Mouse (Mus musculus): Measurements from ENCODE around the gene Gm17657. TPM values are rescaled to one million over a fixed set of nuclear protein-coding genes. Genes with fewer than 3 reads are reported as not detected.

Gm17657 gene
- polyA plus RNA-seq, 1 experiment = not detected

GRCm38 (mm10) chr17:29485336-29486233 lies 63.9 kb downstream of the Gm17657 start:
- Histone ChIP-seq H3K27me3 (ENCODE audit: control insufficient read depth, insufficient read depth, low read length) (no peaks in the 10 kb centered on the region), H3K4me1 (ENCODE audit: control insufficient read depth, insufficient read depth, insufficient read length, low read length) (peaks cover 28% of the 10 kb centered on the region; the same call in 1 of the 2 replicates), H3K36me3 (ENCODE audit: control insufficient read depth, insufficient read depth, low read length) (no peaks in the 10 kb centered on the region), H3K27ac (ENCODE audit: insufficient read depth, low read depth, low read length) (peak overlapping the region; percentile 88), H3K4me3 (ENCODE audit: low read depth, low read length) (no peak overlapping the region)
- TF ChIP-seq CTCF (IDR thresholded peaks at IDR 0.05; ENCODE audit: extremely low read depth, insufficient read length, insufficient replicate concordance, low read depth, low read length) (no peak), POLR2A (IDR thresholded peaks at IDR 0.05; ENCODE audit: low read depth, low read length) (no peak)
- 61% methylated on average over 3 of the region's 3 CpGs for WGBS

DNA sequence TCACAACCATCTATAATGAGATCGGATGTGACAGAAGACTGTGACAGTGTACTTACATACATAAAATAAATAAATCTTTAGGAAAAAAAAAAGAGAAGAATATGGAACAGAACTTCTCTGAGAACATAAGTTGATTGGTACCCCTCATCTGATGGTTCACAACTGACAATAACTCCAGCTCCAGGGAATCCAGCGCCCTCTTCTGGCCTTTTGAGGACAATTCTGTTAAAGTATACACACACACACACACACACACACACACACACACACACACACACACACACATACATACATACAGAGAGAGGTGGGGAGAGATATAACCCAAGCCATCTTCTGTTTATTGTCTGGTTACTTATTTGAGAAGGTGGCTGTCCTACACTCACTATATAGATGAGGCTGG lies 65.0 kb downstream of the Gm17657 start:
- no peak for TF ChIP-seq POLR2A (IDR thresholded peaks at IDR 0.05; ENCODE audit: low read depth, low read length)
- TF ChIP-seq CTCF (IDR thresholded peaks at IDR 0.05; ENCODE audit: extremely low read depth, insufficient read length, insufficient replicate concordance, low read depth, low read length) = no peak
- WGBS = 90% methylated on average over 2 of the region's 2 CpGs

GRCm38 (mm10) chr17:29483282-29483681 lies 66.2 kb downstream of the Gm17657 start:
- Histone ChIP-seq H3K36me3 (ENCODE audit: control insufficient read depth, insufficient read depth, low read length) (no peaks in the 10 kb centered on the region), H3K4me1 (ENCODE audit: control insufficient read depth, insufficient read depth, insufficient read length, low read length) (peaks cover 22% of the 10 kb centered on the region; the same call in 1 of the 2 replicates), H3K27ac (ENCODE audit: insufficient read depth, low read depth, low read length) (peak overlapping the region; percentile 64), H3K4me3 (ENCODE audit: low read depth, low read length) (no peak overlapping the region), H3K27me3 (ENCODE audit: control insufficient read depth, insufficient read depth, low read length) (no peaks in the 10 kb centered on the region)
- WGBS = 99% methylated on average over 2 of the region's 2 CpGs
- no peak for TF ChIP-seq POLR2A (IDR thresholded peaks at IDR 0.05; ENCODE audit: low read depth, low read length)
- no peak for TF ChIP-seq CTCF (IDR thresholded peaks at IDR 0.05; ENCODE audit: extremely low read depth, insufficient read length, insufficient replicate concordance, low read depth, low read length)

More for the DNA sequence above, 65.0 kb downstream of the Gm17657 start:
- peaks cover 28% of the 10 kb centered on the region; the same call in 1 of the 2 replicates for H3K4me1 ChIP-seq (ENCODE audit: control insufficient read depth, insufficient read depth, insufficient read length, low read length)
- H3K27me3 ChIP-seq (ENCODE audit: control insufficient read depth, insufficient read depth, low read length) = no peaks in the 10 kb centered on the region
- H3K4me3 ChIP-seq (ENCODE audit: low read depth, low read length) = no peak overlapping the region
- H3K36me3 ChIP-seq (ENCODE audit: control insufficient read depth, insufficient read depth, low read length) = no peaks in the 10 kb centered on the region
- peak overlapping the region; percentile 9; the same call in 1 of the 2 replicates for H3K27ac ChIP-seq (ENCODE audit: insufficient read depth, low read depth, low read length)

DNA sequence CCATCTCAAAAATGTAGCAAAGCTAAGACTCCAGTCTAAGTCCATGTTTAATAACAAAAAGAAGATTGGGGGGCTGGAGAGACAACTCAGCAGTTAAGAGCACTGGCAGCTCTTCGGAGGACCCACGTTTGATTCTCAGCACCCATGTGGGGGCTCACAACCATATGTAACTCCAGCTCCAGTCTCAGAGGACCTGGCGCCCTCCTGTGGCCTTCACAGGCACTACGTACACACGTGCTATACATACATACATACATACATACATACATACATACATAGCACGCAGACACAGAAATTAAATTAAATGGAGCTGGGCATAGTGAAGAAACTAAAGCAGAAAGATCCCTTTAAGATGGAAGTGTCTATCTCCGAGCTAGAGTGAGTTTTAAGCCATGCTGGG lies 66.8 kb downstream of the Gm17657 start:
- H3K36me3 ChIP-seq (ENCODE audit: control insufficient read depth, insufficient read depth, low read length) = no peaks in the 10 kb centered on the region
- no peak overlapping the region for H3K4me3 ChIP-seq (ENCODE audit: low read depth, low read length)
- TF ChIP-seq CTCF (IDR thresholded peaks at IDR 0.05; ENCODE audit: extremely low read depth, insufficient read length, insufficient replicate concordance, low read depth, low read length) (peak; percentile 29; the same call in 1 of the 2 replicates), POLR2A (IDR thresholded peaks at IDR 0.05; ENCODE audit: low read depth, low read length) (no peak)
- H3K27ac ChIP-seq (ENCODE audit: insufficient read depth, low read depth, low read length) = peak overlapping the region; percentile 64; the same call in 1 of the 2 replicates
- WGBS = 93% methylated on average over 7 of the region's 7 CpGs
- H3K4me1 ChIP-seq (ENCODE audit: control insufficient read depth, insufficient read depth, insufficient read length, low read length) = peaks cover 18% of the 10 kb centered on the region; the same call in 1 of the 2 replicates
- H3K27me3 ChIP-seq (ENCODE audit: control insufficient read depth, insufficient read depth, low read length) = no peaks in the 10 kb centered on the region

DNA sequence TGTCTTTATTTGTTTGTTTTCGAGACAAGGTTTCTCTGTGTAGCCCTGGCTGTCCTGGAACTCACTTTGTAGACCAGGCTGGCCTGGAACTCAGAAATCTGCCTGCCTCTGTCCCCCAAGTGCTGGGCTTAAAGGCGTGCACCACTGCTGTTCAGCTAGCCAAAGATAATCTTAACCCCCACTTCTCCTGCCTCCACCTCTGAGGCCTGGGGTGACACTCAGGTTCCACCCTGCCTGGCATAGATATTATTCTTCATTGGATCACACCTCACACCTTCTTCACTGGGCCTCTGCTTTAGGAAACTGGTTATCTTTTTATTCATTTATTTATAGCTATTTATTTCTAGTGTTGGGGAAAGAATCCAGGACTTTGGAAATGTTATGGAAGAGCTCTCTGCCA lies 69.2 kb downstream of the Gm17657 start:
- no peak overlapping the region for H3K4me3 ChIP-seq (ENCODE audit: low read depth, low read length)
- TF ChIP-seq POLR2A (IDR thresholded peaks at IDR 0.05; ENCODE audit: low read depth, low read length) (no peak), CTCF (IDR thresholded peaks at IDR 0.05; ENCODE audit: extremely low read depth, insufficient read length, insufficient replicate concordance, low read depth, low read length) (no peak)
- H3K4me1 ChIP-seq (ENCODE audit: control insufficient read depth, insufficient read depth, insufficient read length, low read length) = peaks cover 14% of the 10 kb centered on the region; the same call in 1 of the 2 replicates
- H3K27me3 ChIP-seq (ENCODE audit: control insufficient read depth, insufficient read depth, low read length) = no peaks in the 10 kb centered on the region
- WGBS = 83% methylated on average over 2 of the region's 2 CpGs
- no peaks in the 10 kb centered on the region for H3K36me3 ChIP-seq (ENCODE audit: control insufficient read depth, insufficient read depth, low read length)
- H3K27ac ChIP-seq (ENCODE audit: insufficient read depth, low read depth, low read length) = no peak overlapping the region

GRCm38 (mm10) chr17:29478271-29478670 lies 71.2 kb downstream of the Gm17657 start:
- Histone ChIP-seq H3K27me3 (ENCODE audit: control insufficient read depth, insufficient read depth, low read length) (no peaks in the 10 kb centered on the region), H3K36me3 (ENCODE audit: control insufficient read depth, insufficient read depth, low read length) (no peaks in the 10 kb centered on the region), H3K4me3 (ENCODE audit: low read depth, low read length) (no peak overlapping the region), H3K4me1 (ENCODE audit: control insufficient read depth, insufficient read depth, insufficient read length, low read length) (peaks cover 7% of the 10 kb centered on the region; the same call in 1 of the 2 replicates), H3K27ac (ENCODE audit: insufficient read depth, low read depth, low read length) (no peak overlapping the region; the same call in 1 of the 2 replicates)
- TF ChIP-seq POLR2A (IDR thresholded peaks at IDR 0.05; ENCODE audit: low read depth, low read length) (no peak), CTCF (IDR thresholded peaks at IDR 0.05; ENCODE audit: extremely low read depth, insufficient read length, insufficient replicate concordance, low read depth, low read length) (no peak)
- 63% methylated on average over 4 of the region's 4 CpGs for WGBS

DNA sequence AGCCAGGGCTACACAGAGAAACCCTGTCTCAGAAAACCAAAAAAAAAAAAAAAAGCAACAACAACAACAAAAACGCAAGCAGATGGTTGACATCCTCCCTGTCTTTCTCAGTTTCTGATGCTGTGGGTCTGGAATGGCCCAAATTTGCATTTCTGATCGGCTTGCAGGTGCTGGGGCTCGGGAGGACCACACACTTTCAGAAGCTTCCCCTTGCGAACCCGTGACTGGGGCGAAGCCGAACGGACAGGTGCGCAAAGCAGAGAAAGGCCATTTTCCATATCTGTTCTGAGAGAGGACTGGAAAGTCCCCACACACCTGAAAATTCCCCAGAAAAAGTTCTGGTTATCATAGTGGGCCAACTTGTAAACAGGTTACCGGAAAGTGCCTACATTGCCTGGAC lies 72.1 kb downstream of the Gm17657 start:
- Histone ChIP-seq H3K4me3 (ENCODE audit: low read depth, low read length) (no peak overlapping the region), H3K27me3 (ENCODE audit: control insufficient read depth, insufficient read depth, low read length) (no peaks in the 10 kb centered on the region), H3K27ac (ENCODE audit: insufficient read depth, low read depth, low read length) (peak overlapping the region; percentile 71), H3K4me1 (ENCODE audit: control insufficient read depth, insufficient read depth, insufficient read length, low read length) (peaks cover 4% of the 10 kb centered on the region; the same call in 1 of the 2 replicates), H3K36me3 (ENCODE audit: control insufficient read depth, insufficient read depth, low read length) (no peaks in the 10 kb centered on the region)
- WGBS = 94% methylated on average over 10 of the region's 10 CpGs
- no peak for TF ChIP-seq CTCF (IDR thresholded peaks at IDR 0.05; ENCODE audit: extremely low read depth, insufficient read length, insufficient replicate concordance, low read depth, low read length)
- TF ChIP-seq POLR2A (IDR thresholded peaks at IDR 0.05; ENCODE audit: low read depth, low read length) = no peak
